Mouse (Mus musculus) kidney, embryonic 14.5 days (tissue): ENCODE measurements around the gene Ephb3. TPM values are rescaled to one million over a fixed set of nuclear protein-coding genes. Genes with fewer than 3 reads are reported as not detected.
A peak's percentile ranks its signal among the peaks of the same experiment; 100 is the strongest.

Source experiments
- ATAC-seq: fragments of 200-750 bp; cut with Nextera tagmentation; 2 replicates; pipeline ENCODE4 v1.8.0; 2017; ENCODE audit warnings: moderate number of reproducible peaks, mild to moderate bottlenecking, moderate TSS enrichment, moderate library complexity; ENCODE audit not compliant: low FRiP score, low TSS enrichment
- H3K27ac ChIP-seq: fragments of 300-500 bp; sonication (generic); 2 replicates; pipeline ENCODE4 v1.5.1; 2014; ENCODE audit warnings: low read depth, mild to moderate bottlenecking, low read length, moderate library complexity, mixed read lengths
- H3K27me3 ChIP-seq: fragments of 300-500 bp; sonication (generic); 2 replicates; pipeline ENCODE4 v1.6.1; 2014; ENCODE audit warnings: mild to moderate bottlenecking, low read length; ENCODE audit not compliant: control insufficient read depth, insufficient read depth
- H3K36me3 ChIP-seq: fragments of 300-500 bp; sonication (generic); 2 replicates; pipeline ENCODE4 v1.6.1; 2014; ENCODE audit warnings: low read length, mixed read lengths; ENCODE audit not compliant: control insufficient read depth, insufficient read depth
- H3K4me1 ChIP-seq: fragments of 300-500 bp; sonication (generic); 2 replicates; pipeline ENCODE4 v1.6.1; 2014; ENCODE audit warnings: low read length, mixed read lengths; ENCODE audit not compliant: control insufficient read depth, insufficient read depth
- H3K4me2 ChIP-seq: fragments of 300-500 bp; sonication (generic); replicated peaks from 2 replicates; pipeline ENCODE4 v1.6.1; 2014; ENCODE audit warnings: low read depth, mild to moderate bottlenecking, low read length
- H3K4me3 ChIP-seq: fragments of 300-500 bp; sonication (generic); 2 replicates; pipeline ENCODE4 v1.5.1; 2014; ENCODE audit warnings: mild to moderate bottlenecking, low read length
- H3K9ac ChIP-seq: fragments of 300-500 bp; sonication (generic); 2 replicates; pipeline ENCODE4 v1.6.1; 2014; ENCODE audit warnings: low read depth, mild to moderate bottlenecking, low read length, moderate library complexity
- H3K9me3 ChIP-seq: fragments of 300-500 bp; sonication (generic); 2 replicates; pipeline ENCODE4 v1.6.1; 2016; ENCODE audit warnings: low read length; ENCODE audit not compliant: control insufficient read depth
- WGBS: fragments of 180-500 bp; shearing (Covaris S2); extraction: QIAGEN DNeasy Blood & Tissue Kit; methylation state at CpG from one replicate; pipeline ENCODE4 v1.1.7; 2014; 5-methylcytosine and 5-hydroxymethylcytosine counted together
- polyA plus RNA-seq: library from polyadenylated mRNA; unstranded; fragments of >200 nt; fragmentation: Nextera tagmentation; extraction: Ambion mirVana; gene quantifications from 2 replicates; pipeline ENCODE4 v1.2.1, GENCODE M21; 2014

Gene Ephb3
- polyA plus RNA-seq, 1 experiment from 2014 or later, result 12.8 TPM

DNA sequence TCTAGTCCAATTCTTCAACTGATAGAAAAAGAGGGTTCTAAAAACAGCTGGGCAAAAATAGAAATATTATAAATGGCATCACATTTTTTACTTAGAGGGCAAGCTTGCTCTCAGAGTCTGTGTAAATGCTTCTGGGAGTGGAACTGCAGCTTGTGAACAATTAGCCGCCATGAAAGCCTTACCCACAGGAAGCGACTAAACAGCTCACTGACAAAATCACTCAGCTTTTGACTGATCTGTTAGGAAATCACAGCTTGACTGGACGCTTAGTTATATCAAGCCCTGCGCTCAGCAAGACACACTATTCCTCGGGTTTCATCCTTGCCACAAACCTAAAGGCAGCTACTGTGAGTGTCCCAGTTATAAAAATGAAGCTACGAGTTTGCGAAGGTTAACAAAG is 17.0 kb upstream of the Ephb3 start:
- H3K27me3 ChIP-seq, result 0 out of 2 replicates have a peak, but pooled peaks cover 4% of the 10 kb centered on the region
- H3K9ac ChIP-seq, result no peak overlapping the region
- H3K4me1 ChIP-seq, result no peaks in the 10 kb centered on the region
- ATAC-seq, result no peak
- no peak overlapping the region for H3K27ac ChIP-seq
- no peaks in the 10 kb centered on the region for H3K9me3 ChIP-seq
- 50% methylated on average over 7 of the region's 7 CpGs for WGBS
- H3K36me3 ChIP-seq, result no peaks in the 10 kb centered on the region
- no peak overlapping the region for H3K4me2 ChIP-seq
- no peak overlapping the region for H3K4me3 ChIP-seq

DNA sequence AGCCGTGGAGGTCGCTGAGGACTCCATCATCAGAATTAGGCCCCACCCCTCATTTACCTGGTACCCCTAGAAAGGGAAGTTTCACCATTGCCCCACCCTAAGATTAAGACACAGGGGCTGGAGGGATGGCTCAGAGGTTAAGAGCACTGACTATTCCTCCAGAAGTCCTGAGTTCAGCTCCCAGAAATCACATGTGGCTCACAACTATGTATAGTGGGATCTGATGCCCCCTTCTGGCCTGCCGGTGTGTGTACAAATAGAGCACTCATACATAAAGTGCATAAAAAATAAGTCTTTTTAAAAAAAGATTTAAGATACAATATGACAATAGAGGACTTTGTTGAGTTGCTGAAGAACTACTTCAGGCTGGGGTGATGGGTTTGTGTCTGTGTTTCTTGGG is 16.2 kb upstream of the Ephb3 start:
- no peaks in the 10 kb centered on the region for H3K4me1 ChIP-seq
- no peaks in the 10 kb centered on the region for H3K9me3 ChIP-seq
- H3K4me2 ChIP-seq, result no peak overlapping the region
- 0 out of 2 replicates have a peak, but pooled peaks cover 4% of the 10 kb centered on the region for H3K27me3 ChIP-seq
- no peak overlapping the region for H3K27ac ChIP-seq
- H3K9ac ChIP-seq, result no peak overlapping the region
- no peak overlapping the region for H3K4me3 ChIP-seq
- 84% methylated on average over 3 of the region's 3 CpGs for whole genome bisulfite sequencing
- H3K36me3 ChIP-seq, result no peaks in the 10 kb centered on the region
- ATAC-seq, result no peak

DNA sequence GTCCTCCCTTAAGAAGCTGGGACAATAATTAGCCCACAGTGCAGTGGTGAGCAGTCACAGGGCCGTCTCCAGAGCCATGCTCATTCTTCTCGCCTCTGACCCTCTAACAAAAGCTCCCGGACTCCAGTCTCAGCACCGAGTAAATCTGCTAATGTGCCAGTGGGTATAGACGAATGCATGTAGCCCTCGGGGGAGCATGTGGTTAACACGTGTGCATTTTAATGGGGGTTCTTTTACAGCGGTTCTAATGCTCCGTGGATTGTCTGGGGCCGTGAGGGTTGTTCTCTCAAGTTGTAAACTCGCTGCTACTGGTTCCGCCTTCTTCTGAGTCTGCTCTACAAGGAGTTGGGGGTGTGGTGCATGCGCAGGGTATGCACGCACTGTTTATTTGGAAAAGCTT is 13.0 kb upstream of the Ephb3 start:
- no peaks in the 10 kb centered on the region for H3K4me1 ChIP-seq
- ATAC-seq, result no peak
- H3K9me3 ChIP-seq, result no peaks in the 10 kb centered on the region
- no peak overlapping the region for H3K4me2 ChIP-seq
- H3K27me3 ChIP-seq, result 0 out of 2 replicates have a peak, but pooled peaks cover 4% of the 10 kb centered on the region
- H3K27ac ChIP-seq, result no peak overlapping the region
- H3K36me3 ChIP-seq, result no peaks in the 10 kb centered on the region
- H3K9ac ChIP-seq, result no peak overlapping the region
- 64% methylated on average over 14 of the region's 14 CpGs for WGBS
- H3K4me3 ChIP-seq, result no peak overlapping the region

DNA sequence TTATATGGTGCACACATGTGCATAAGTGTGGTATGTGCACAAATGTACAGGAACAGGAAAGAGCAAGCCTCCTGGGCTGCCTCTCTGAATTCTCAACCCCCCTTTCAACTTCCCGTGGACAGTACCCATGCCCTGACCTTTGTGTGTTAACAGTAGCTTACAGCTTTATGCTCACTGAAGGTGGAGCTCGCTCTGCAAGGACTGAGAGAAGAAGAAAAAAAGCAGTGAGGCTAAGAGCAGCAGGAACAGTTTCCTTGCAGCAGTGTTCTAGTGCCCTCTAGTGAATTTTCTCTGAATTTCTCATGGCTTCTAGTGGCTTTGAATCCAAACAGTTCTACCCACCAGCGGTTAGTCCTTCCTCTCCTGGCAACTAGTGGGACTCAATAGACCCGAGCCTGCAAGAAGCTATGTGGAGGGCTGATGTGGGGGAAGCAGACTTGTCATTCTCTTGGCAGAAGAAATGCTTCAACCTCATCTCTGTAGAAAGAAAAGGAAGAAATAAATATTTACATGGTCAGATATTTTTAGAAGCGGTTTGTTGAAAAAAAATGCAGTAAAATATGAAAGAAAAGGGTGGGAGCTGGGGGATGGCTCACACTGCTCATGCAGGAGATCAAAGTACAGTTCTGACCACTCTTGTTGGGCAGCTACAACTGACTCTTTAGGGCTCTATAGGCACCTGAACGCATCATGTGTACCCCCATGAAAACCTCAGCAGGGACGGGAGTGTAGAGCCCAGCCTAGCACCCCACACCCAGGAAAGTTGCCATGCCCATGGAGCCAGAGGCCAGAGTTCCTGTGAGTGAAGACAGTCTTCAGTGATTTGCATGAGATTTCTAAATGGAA is 11.8 kb upstream of the Ephb3 start:
- H3K27ac ChIP-seq, result no peak overlapping the region
- H3K9me3 ChIP-seq, result no peaks in the 10 kb centered on the region
- 36% methylated on average over 7 of the region's 7 CpGs for WGBS

DNA sequence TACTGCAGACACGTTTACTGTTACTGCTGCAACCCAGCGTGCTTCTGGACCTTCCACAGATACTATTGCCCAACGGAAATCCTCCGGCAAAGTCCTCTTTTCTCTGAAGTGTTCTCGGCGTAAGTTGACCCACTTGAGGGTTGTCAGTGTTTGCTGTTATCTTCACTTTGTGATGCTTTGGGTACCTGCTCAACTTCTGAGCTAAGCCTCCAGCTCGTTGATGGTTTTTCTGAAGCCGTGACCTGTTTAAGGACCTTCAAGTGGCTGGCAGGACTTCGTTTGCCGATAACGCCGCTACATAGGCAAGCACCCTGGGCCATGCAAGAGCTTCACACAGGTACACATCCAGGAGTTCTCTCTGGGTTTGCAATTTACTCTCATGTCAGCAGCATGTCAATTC is 10.4 kb upstream of the Ephb3 start:
- no peaks in the 10 kb centered on the region for H3K9me3 ChIP-seq
- 0 out of 2 replicates have a peak, but pooled peaks cover 4% of the 10 kb centered on the region for H3K27me3 ChIP-seq
- H3K36me3 ChIP-seq, result no peaks in the 10 kb centered on the region
- WGBS, result 88% methylated on average over 12 of the region's 12 CpGs
- no peak overlapping the region for H3K9ac ChIP-seq
- no peak overlapping the region for H3K4me2 ChIP-seq
- ATAC-seq, result no peak
- no peaks in the 10 kb centered on the region for H3K4me1 ChIP-seq
- no peak overlapping the region for H3K27ac ChIP-seq
- H3K4me3 ChIP-seq, result no peak overlapping the region

More for the DNA sequence above, 11.8 kb upstream of the Ephb3 start:
- Histone ChIP-seq H3K27me3 (0 out of 2 replicates have a peak, but pooled peaks cover 4% of the 10 kb centered on the region), H3K36me3 (no peaks in the 10 kb centered on the region), H3K4me2 (no peak overlapping the region), H3K4me3 (no peak overlapping the region), H3K9ac (no peak overlapping the region), H3K4me1 (no peaks in the 10 kb centered on the region)
- peak; percentile 58; the same call in 1 of the 2 replicates for ATAC-seq

DNA sequence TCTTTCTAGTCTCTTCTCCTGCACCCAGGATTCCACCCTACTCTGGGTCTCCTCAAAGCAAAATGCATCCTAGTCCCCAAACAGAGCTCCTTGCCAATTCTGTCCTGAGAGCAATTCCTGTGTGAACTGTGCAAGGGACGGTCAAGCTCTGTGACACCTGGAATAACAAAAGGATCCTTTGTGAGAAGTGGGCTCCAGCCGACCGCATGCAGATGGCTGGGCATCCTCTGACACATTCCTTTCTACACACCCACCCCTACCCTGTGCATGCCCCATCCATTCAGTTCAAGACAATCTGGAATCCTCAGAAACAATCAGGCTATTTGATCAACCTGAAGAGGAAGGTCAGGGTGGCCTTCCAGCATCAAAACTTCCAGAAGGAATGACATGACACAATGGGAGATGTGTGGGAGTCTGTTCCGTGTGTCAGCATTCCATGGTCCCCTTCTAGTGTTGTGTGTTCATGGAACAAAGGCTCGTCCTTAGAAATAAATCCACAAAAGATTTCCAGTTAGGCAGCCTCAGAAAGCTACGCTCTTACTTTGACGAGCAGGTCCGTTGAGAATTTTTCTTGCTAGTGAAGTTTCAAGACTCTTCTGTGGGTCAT is 9.2 kb upstream of the Ephb3 start:
- WGBS, result 61% methylated on average over 8 of the region's 8 CpGs

DNA sequence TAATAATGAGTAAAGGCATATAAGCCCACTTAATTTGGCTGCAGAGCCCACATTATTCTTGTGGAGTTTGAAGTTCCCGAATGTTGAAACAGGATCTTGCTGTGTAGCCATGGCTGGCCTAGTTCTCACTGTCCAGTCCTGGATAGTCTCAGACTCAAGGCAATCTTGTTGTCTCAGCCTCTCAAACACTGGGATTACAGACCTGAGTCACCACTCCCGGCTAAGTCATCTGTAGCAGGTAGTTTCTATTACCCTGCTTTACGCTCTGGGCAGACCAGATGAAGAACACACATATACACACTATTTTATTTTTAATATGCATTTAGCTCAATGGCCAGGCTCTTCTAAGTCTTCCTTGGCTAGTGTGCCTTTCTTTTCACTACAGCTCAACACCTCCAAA is 8.0 kb upstream of the Ephb3 start:
- 90% methylated on average over 3 of the region's 3 CpGs for WGBS
- H3K9me3 ChIP-seq, result no peaks in the 10 kb centered on the region
- no peak overlapping the region for H3K4me3 ChIP-seq
- no peaks in the 10 kb centered on the region for H3K36me3 ChIP-seq
- H3K4me1 ChIP-seq, result no peaks in the 10 kb centered on the region
- no peaks in the 10 kb centered on the region for H3K27me3 ChIP-seq
- no peak overlapping the region for H3K27ac ChIP-seq
- no peak for ATAC-seq
- no peak overlapping the region for H3K9ac ChIP-seq
- no peak overlapping the region for H3K4me2 ChIP-seq

More for the DNA sequence above, 9.2 kb upstream of the Ephb3 start:
- Histone ChIP-seq H3K27ac (no peak overlapping the region), H3K4me3 (no peak overlapping the region), H3K4me2 (no peak overlapping the region), H3K9me3 (no peaks in the 10 kb centered on the region), H3K4me1 (no peaks in the 10 kb centered on the region), H3K27me3 (no peaks in the 10 kb centered on the region), H3K36me3 (no peaks in the 10 kb centered on the region), H3K9ac (no peak overlapping the region)
- ATAC-seq, result no peak

DNA sequence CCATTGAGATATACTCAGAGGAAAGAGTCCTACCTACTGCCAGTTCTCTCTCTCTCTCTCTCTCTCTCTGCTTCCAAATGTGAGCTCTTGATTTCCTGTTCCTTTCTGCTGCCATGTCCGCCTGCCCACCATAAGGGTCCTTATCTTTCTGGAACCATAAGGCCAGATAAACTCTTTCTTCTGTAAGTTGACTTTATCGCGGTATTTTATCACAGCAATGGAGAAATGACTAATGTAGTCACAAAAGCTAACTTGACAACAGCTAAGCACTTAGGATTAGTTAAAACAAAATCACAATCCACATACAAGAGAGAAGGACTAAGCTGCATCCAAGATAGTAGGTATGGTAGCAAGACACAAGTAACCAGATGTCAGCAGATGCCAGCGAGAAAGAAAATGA is 7.0 kb upstream of the Ephb3 start:
- H3K4me2 ChIP-seq, result no peak overlapping the region
- no peaks in the 10 kb centered on the region for H3K36me3 ChIP-seq
- H3K4me3 ChIP-seq, result no peak overlapping the region
- H3K9me3 ChIP-seq, result no peaks in the 10 kb centered on the region
- no peaks in the 10 kb centered on the region for H3K27me3 ChIP-seq
- no peak overlapping the region for H3K27ac ChIP-seq
- H3K4me1 ChIP-seq, result no peaks in the 10 kb centered on the region
- no peak for ATAC-seq
- H3K9ac ChIP-seq, result no peak overlapping the region
- 92% methylated on average over 4 of the region's 4 CpGs for WGBS

DNA sequence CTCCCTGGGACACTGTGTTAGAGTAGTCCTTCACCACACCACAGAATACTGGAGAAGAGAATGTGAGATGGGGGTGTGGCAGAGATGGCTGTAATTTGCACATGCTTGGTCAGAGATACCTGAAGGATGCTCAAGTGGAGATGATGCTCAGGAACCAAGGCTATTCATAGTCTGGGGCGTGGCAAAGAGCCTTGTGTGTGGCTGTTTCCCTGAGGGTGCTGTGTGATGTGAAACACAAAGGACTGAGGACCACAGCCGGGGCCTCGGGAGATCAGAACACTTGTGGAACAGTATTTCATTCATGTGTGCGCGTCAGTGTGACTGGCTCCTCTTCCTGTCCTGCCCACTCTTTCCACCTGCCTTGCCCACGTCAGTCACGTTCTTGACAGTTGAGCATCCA is 6.5 kb upstream of the Ephb3 start:
- H3K27ac ChIP-seq, result no peak overlapping the region
- H3K4me3 ChIP-seq, result no peak overlapping the region
- 81% methylated on average over 7 of the region's 7 CpGs for WGBS
- no peak overlapping the region for H3K4me2 ChIP-seq
- H3K4me1 ChIP-seq, result no peaks in the 10 kb centered on the region
- no peaks in the 10 kb centered on the region for H3K9me3 ChIP-seq
- H3K27me3 ChIP-seq, result no peaks in the 10 kb centered on the region
- no peaks in the 10 kb centered on the region for H3K36me3 ChIP-seq
- no peak overlapping the region for H3K9ac ChIP-seq
- ATAC-seq, result no peak
